Mouse (Mus musculus) kidney, adult 8-10 months (tissue): Measurements from ENCODE around the gene Tnfsf12.
"Not testable (repeated sequence)": the region's sequence is repeated elsewhere in the genome, so short reads cannot be mapped to it uniquely, and the experiment has no call there.

Experiments used
- DNase-seq, 2 experiments: peaks; one replicate each; pipeline ENCODE4 v3.0.0; 2022

The Tnfsf12 gene

DNA sequence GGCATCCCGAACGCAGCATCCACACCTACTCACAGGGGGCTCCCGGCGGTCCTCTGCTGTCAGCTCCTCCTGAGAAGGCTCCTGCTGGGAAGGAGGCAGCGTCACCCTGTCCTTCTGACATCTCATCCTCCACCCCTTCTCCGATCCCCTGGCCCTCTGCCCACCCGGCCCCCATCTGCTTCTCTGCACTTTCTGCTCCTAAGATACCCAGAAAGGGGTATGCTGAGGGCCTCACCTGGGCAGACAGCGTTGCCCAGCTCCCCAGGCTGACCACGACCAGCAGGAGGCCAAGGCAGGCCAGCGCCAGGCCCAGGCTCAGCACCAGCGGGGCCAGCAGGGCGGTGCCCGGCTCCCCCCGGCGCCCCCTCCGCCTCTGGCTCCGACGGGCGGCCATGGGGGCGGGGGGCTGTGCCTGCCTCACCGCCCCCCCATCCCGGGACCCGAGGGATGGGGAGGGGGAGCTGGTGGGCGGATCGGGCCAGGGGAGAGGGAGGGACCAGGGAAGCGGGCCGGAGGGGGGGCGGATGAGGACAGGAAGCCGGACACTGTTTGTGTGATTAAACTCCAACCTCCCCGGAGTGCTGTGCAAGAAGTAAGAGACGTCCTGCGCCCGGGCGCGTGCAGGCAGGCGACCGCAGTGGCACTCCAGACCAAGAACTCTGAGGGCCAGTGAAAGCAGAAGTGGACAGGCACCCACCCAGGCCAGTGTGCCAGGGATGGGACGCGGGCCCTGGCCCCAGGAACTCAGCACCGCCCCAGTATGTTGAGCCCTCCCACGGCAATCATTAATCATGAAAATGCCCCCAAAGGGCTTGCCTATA, at the start of gene Tnfsf12, which contains the start of gene Tnfsfm13:
Gene Tnfsf12 (minus strand): TSS at position 489 of the 821 bp plus-strand sequence.
Gene Tnfsfm13 (minus strand): TSS at position 738 of the 821 bp plus-strand sequence.
- DNase-seq = peak; percentile 72 to 74

DNA sequence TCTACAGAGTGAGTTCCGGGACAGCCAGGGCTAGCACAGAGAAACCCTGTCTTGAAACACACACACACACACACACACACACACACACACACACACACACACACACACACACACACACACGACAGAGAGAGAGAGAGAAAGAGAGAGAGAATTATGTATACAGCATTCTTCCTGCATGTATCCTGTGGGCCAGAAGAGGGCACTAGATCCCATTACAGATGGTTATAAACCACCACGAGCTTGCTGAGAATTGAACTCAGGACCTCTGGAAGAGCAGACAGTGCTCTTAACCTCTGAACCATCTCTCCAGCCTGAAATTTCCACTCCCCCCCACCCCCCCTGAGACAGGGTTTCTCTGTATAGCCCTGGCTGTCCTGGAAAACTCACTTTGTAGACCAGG, 35.8 kb upstream of the Tnfsf12 start:
- DNase-seq = not testable (repeated sequence)

DNA sequence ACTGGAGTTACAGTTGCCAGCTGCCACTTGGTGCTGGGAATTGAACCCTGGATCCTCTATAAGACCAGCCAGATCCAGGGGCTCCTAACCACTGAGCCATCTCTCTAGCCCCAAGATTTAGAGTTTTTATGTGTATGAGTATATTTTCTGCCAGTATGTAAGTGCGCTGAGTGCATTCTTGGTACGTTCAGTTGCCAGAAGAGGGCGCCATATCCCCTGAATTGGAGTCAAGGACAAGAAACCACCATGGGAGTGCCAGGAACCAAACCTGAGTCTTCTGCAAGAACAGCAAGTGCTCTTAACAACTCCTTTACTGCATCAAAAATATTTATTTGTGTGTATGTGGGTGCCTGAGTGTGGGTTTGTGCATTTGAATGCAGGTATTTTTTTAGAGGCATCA, 33.4 kb upstream of the Tnfsf12 start:
- peak; percentile 26 to 68 for DNase-seq

DNA sequence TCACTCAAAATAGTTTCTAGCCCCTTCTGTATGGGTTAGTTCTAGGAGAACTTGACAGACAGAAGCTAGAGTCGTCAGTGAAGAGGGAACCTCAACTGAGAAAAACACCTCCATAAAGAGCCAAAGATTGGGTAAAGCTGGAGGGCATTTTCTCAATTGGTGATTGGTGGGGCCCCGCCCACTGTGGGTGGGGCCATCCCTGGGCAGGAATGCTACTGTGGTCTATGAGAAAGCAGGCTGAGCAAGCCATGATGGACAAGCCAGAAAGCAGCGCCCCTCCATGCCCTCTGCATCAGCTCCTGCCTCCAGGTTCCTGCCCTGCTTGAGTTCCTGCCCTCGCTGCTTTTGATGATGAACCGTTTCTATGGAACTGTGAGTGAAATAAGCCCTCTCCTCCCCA, 30.3 kb upstream of the Tnfsf12 start:
- no peak for DNase-seq

DNA sequence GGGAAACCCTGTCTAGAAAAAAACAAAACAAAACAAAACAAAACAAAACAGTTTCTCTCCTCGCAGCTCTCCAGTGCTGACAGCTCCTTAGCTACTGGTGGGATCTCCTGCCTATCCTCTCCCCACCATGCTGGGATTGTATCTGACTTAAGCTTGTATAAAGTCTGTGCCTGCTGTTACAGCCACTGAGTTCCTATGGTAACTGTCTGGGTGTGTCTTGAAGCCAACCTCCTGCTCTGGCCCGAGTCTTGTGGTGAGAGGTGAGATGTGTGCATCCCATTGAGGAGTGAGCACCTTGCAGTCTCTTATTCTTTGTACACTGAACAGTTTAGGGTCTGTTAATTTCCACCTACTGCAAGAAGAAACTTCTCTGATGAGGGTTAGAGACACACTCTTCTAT, 27.4 kb upstream of the Tnfsf12 start:
- no peak for DNase-seq

DNA sequence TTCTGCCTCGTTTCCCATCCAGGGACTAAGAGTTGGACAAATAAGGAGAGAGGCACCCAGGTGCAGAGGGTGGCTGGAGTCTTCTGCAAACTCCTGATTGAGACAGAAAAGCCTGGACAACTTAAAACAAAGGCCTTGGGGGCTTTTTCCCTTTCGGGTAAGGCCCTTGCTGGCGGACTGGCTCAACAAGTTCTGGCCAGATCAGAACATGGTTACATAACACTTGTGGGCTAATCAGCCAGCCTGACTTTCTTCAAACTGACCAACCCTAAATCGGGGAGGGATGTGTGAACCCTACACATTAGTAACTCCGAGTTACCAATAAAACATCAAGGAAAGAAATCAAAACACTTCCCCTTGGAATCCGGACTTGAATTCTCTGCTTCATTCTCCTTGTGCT, 25.2 kb upstream of the Tnfsf12 start:
- DNase-seq = no peak

DNA sequence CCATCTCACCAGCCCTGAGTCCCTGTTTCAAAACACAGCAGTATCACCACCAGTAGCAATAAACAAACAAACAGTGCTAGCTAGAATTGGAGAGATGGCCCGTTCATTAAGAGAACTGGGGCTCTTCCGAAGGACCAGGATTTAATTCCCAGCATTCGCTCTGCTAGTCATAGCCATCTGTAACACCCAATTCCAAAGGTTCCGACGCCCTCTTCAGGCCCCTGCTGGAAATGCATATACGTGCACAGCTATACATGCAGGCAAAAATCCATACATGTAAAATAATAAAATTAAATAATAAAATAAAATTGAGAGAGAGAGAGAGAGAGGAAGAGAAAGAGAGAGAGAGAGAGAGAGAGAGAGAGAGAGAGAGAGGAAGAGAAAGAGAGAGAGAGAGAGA, 23.8 kb upstream of the Tnfsf12 start:
- no peak for DNase-seq

DNA sequence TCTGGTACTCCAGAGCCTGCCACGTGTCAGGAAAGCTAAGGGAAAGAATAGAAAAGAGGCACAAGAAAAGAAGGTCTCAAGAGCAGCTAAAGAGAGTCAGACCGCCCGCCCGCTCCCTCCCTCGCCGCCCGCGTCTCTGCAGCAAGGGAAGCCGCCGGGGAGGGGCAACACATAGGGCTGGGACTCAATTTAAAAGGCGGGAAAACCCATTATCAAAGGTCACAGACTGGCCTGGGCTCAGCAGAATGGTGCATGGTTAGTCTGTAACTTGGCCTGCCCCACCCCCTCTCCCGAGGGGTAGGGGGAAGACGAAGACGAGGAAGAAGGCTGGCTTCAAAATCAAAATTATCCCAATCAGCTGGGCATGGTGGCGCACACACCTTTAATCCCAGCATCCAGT, 23.0 kb upstream of the Tnfsf12 start:
- peak in 1 of 2 experiments; percentile 28 for DNase-seq

DNA sequence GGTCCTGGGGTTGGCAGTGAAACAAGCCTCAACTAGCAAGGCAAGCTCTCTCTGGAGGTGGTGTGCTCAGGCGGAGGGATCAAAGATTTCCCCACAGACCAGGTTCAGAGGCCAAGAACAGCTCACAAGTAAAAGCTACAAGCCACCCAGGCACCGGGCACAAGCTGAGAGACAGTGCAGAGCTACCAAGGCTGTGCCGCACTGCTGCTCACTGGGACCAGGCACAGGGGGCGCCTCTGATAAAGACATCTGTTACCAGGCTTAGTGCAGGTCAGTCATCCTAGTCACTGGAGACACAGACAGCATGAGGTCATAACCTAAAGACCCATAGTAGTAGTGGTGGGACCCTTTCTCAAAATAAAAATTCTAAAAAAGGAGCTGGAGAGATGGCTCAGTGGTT, 21.3 kb upstream of the Tnfsf12 start:
- DNase-seq = no peak

DNA sequence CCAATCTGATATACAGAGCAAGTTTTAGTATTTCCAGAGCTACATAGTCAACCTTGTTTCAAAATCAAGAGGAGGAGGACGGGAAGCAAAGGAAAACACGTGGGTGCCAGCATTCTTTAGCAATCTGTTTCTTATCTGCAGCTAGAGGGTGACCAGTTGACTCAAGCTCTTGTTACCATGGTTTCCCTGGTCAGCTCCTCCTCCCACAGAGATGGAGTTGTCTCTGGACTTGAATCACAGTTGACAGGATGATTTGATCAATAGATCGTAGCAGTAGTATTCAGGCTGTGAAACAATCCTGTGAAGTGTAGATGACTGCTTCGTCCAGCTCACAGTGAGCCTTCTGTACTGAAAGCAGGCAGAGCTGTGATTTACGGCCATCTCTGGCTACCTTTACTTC, 20.3 kb upstream of the Tnfsf12 start:
- no peak for DNase-seq

DNA sequence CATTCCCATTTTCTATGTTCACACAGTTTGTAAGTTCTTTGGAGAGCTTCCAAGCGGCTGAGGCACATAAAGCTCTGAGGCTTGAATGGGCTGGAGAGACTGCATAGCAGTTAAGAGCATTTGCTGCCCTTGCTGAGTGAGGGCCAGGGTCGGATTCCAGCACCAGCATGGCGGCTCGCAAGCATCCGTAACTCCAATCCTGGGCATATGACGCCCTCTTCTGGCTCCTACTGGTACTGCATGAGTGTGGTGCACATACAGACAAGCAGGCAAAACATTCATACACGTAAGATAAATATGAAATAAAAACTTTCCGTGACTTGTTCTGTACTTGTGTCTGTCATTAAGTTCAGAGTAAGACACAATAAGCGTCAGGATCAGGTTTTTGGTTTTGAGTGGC, 19.8 kb upstream of the Tnfsf12 start:
- DNase-seq = peak; percentile 47 to 75

DNA sequence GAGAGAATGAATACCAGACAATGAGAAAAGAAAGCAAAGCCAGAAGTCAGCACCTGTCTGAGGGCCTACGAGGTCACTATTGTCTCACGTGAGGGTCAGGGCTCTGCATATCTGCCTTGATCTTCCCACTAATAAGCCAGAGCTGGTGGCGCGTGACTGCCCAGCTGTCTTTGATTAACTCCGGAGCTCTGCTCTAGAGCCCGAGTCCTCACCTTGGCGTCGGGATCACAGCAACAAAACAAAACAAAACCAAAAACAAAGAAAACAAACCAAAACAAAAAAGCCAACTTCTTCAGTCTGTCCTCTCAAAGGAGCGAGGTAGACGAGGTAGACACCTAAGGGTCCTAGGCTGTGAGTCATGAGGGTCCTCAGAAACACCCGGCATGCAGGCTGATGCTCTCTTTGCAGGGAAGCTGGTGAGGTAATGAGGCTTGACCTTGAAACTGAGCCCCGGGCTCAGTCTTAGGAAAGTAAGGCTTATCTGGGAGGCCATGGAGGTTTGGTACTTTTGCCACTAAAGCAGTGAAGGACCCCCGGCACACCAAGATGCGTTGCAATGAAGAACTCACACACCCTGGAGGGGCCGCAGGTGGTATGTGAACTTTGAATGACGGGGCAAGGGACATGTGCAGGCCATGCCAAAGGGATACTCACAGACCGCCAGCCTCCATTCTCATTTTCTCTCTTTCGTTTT, 19.1 kb upstream of the Tnfsf12 start:
- peak; percentile 79 to 85 for DNase-seq

DNA sequence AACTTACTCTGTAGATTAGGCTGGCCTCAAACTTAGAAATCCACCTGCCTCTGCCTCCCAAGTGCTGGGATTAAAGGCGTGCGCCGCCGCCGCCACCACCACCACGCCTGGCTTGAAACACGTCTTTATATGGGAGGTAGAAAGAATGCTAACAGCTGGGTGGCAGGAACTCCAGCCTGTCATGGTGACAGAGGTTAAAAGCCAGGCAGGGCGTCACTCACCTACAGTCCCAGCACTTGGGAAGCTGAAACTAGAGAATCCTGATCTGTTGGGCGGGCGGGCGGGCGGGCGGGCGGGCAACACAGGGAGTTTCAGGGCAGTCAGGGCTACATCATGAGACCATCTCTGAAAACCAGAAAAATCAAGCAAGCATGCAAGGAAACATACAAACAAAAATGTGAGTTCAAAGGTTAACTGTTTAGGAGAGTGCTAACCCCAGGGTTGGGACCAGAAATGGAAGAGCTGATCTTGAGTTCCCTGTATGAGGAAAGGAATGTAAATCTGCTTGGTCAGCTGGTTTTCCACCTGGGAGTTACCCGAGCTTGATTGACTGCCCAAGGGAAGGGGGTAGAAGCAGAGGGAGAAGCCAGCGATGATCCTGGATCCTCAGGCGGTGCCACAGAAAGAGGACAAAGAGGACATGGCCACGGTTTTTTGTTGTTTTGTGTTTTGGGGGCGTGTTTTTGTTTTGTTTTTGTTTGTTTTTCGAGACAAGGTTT, 17.5 kb upstream of the Tnfsf12 start:
- peak; percentile 30 to 70 for DNase-seq

DNA sequence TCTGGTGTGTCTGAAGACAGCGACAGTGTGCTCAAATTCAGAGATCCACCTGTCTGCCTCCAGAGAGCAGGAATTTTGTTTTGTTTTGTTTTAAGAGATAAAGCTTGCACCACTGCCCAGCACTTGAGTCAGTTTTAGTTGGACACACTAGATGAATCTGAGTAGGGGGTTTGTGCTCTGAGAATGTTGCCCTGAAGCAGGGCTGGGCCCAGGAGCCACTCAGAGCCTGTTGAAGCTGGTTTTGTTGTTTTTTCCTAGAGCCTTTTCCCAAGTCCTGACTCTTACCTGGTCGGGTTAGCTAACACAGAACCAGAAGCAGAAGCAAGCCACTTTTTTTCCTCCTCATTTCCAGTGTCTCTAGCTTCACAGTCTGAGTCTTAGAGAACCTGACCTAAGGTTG, 15.4 kb upstream of the Tnfsf12 start:
- no peak for DNase-seq

DNA sequence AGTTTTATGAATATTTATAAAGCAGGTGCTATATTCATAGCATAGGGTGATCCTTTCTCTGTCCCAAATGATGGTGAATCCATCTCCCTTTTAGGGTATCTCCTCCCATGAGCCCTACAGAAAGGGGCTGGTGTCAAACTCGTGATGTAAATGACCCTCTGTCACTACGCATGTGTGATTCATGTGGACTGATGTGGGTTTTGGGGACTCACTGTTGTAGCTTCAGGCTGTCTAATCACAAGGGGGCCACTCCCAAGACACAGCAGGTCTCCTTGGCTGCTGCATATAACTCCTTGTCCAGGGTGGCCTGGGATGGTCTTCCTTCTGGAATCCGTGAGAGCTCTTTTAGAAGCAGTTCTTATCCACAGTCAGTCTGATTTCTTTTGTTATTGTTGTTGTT, 14.8 kb upstream of the Tnfsf12 start:
- DNase-seq = no peak

DNA sequence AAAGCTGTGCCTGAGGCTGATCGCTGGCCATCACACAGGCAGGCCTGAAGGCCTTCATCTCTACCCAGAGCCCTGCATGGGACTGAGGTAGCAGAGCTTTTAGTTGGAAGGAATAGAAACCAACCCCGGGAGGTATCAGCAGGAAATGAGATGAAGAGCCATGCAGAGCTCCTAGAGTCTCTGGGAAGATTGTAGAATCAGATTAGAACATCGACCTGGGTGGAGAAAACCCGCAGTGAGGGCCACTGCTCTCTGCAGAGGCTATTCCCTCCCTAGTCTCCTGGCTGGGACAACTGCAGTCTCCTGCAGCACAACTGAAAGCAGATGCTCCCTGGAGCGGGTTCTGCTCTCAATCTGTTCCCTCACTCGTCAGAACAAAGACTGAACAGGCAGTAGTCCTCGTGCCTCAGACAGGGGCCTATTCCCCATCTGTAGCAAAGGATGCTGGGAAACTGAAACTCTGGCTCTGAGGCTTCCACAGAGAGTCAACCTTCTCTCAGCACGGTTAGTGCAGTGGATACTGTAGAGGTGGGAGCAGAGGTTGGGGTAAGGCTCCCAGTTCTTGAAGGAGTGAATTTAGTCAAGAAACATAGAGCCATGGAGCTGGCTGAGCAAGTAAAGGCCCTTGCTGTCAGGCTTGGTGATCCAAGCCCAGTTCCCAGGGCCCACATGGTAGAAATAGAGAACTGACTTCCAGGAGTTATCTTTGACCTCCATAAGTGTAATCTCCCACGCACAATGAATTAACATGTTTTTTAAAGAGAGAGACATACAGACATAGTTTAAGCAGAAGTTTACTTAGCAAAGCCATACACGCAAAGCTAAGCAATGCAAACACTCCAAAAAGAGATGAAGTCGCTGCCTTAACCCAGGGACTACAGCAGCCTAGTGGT, 14.2 kb upstream of the Tnfsf12 start:
- no peak for DNase-seq

DNA sequence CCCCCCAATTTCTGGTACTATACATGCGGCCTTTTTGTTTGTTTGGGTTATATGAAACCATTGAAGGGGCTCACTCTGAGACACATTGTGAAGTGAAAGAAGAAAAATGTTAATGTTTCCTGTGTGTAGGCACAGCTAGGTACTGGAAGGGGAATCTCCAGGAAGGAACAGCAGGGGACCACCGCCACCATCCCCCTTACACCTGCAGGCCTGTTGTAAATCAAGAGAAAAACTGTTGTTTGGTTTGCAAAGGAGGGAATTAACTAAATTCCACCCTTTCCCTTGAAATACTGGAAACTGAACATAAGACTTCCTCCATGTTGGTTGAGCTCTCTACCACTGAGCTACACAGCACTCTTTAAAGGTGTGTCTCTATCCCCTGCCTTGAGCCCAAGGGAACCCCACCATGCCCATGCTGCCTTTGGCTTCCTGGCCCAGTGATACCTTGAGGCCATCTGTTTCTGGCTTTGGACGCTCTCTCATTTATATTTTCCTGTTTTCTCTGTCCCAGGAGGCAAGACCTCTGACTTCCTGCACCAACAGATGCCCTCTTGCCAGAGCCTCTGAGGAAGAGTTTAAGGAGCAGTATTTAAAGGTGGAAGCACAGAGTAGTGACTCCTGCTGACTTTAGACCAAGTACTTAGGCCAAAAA, 13.1 kb upstream of the Tnfsf12 start:
- DNase-seq = no peak

DNA sequence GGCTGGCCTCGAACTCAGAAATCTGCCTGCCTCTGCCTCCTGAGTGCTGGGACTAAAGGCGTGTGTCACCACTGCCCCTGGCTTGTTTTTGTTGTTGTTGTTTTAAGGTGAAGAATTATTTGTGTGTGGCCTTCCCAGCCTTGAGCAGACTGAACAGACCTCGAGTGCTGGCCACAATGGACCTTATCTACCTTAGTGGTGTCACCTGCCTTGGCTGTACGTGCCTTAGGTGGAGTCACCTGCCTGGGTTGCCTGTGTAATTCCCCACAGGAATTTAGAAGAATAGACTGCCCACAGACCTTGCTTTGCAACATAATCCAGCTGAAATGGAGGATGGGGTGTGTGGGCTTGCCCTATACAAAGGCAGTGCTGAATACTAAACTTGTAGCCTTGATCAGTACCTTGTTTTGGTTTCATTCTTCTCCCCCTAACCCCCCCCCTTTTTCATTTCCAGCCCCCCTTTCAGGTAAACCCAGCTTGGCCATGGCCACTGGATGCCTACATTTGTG, 12.3 kb upstream of the Tnfsf12 start:
- DNase-seq = no peak

DNA sequence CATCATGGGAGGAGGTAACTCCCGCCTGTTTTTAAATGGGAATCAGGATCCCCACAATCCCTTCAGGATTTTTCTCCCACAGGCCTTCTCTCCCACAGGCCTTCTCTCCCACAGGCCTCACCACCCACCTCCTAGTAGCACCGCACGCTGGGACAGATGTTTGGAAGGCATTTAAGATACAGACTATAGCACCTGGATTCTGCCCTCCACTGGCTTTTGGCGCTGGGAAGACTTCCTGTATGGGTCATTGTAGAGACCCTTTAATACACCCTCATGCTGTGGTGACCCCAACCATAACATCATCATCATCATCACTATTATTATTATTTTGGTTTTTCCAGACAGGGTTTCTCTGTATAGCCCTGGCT, 11.8 kb upstream of the Tnfsf12 start:
- DNase-seq = no peak

DNA sequence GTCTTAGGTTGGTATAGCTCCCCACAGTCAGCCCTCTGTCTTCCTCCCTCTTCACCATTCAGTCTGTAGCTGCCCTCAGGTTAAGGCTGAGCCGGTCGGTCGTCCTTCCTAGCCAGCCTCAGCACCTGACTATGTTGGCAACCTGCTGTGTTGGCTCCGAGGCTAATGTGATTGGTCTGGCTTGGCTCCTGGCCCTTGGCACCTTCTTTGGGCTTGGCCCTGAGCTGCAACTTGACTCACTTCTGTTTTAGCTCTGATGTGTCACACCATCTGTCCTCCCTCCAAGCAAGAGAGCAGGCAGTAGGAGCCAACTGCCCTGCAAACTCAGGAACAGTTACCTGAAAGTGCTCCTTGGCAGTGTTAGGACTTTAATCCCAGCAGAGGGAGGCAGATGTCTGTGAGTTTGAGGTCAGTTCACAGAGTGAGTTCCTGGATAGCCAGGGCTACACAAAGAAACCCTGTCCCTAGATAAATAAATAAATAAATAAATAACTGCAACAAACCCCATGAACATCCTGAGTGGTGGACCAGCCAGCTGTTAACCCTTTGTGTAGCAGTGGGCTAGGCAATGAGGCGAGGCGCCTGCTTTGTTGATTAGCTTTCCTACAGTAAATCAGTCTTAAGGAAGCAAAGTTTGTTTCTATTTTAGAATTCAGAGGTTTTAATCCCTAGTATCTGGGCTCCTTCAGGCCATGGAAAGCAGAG, 11.3 kb upstream of the Tnfsf12 start:
- DNase-seq = peak; percentile 90 to 92

DNA sequence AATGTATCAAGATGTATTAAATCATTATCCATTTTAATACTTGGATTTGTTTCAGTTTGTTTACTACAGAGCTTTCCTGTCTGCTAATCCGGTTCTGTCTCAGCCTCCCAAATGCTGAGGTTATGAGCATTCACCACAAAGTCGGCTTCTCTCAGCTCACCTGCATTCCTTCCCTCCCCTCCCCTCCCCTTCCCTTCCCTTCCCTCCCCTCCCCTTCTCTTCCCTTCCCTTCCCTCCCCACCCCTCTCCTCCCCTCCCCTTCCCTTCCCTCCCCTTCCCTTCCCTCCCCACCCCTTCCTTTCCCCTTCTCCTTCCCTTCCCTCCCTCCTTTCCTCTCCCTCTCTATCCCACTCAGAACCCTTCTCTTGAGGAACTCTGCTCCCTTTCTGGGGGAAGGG, 9.0 kb upstream of the Tnfsf12 start:
- DNase-seq = no peak
